Comparison of ENCODE assay signal across 8 mouse cellular contexts in the genomic region with DNA sequence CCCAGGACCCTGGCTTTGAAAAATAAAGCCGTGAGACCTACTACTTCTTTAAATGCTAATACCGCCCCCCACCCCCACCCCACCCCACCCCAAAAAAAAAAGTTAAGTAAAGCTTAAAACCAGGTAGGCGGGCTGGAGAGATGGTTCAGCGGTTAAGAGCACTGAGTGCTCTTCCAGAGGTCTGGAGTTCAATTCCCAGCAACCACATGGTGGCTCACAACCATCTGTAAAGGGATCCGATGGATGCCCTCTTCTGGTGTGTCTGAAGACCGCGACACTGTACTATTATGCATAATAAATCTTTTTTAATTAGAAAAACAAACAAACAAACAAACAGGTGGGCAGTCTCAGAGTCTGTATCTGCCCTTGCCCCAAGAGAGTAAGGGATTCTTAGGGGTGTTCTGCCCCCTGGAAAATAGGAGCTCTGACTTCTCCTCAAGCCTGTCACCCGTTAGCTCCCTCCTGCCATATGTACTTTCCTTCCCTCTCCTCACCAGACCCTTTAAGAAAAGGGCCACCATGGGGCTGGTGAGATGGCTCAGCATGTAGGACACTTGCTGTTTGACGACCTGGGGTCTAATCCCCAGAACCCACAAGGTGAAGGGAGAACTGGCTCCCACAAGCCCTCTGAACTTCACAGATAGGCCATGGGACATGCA. TPM values are rescaled to one million over a fixed set of nuclear protein-coding genes. Genes with fewer than 3 reads are reported as not detected.
DNase-seq lines count a peak whose midpoint lies in the region; ATAC-seq and TF ChIP-seq lines count a peak whose summit lies in the region.

A gene (minus strand): TSS at position 169 of the 659 bp plus-strand sequence.

- no peaks in the 10 kb centered on the region for H3K79me2 ChIP-seq in heart, adult 2 months (replicated peaks; ENCODE audit: control insufficient read depth, insufficient read depth, low read length)

- H3K27me3 ChIP-seq in heart, adult 2 months (ENCODE audit: control insufficient read depth, insufficient read depth, low read length): no peaks in the 10 kb centered on the region
- no peaks in the 10 kb centered on the region for H3K27me3 ChIP-seq in embryonic facial prominence, embryonic 11.5 days (ENCODE audit: control insufficient read depth, insufficient read depth, low read length)
- no peaks in the 10 kb centered on the region for H3K27me3 ChIP-seq in limb, embryonic 11.5 days (ENCODE audit: control insufficient read depth, insufficient read depth, low read length)

- TF ChIP-seq CTCF in heart, adult 2 months (IDR thresholded peaks at IDR 0.05): no peak
- no peak for TF ChIP-seq CTCF in olfactory bulb, adult 2 months (IDR thresholded peaks at IDR 0.05; ENCODE audit: insufficient read depth, low read depth, low read length)

- 16% methylated on average over 9 of the region's 9 CpGs for WGBS in heart, adult 2 months
- 13% methylated on average over 9 of the region's 9 CpGs for WGBS in embryonic facial prominence, embryonic 11.5 days
- WGBS in limb, embryonic 11.5 days: 14% methylated on average over 9 of the region's 9 CpGs
- 12% methylated on average over 9 of the region's 9 CpGs for WGBS in olfactory bulb, adult 2 months

- peaks cover 3% of the 10 kb centered on the region; the same call in 1 of the 2 replicates for H3K36me3 ChIP-seq in heart, adult 2 months (ENCODE audit: control insufficient read depth, insufficient read depth, low read length)
- H3K36me3 ChIP-seq in embryonic facial prominence, embryonic 11.5 days (replicated peaks; ENCODE audit: control insufficient read depth, insufficient read depth, low read depth, low read length): no peaks in the 10 kb centered on the region
- H3K36me3 ChIP-seq in limb, embryonic 11.5 days (ENCODE audit: control insufficient read depth, insufficient read depth, low read length): 0 out of 2 replicates have a peak, but pooled peaks cover 2% of the 10 kb centered on the region

- no peak for TF ChIP-seq EP300 in heart, adult 2 months (IDR thresholded peaks at IDR 0.05; ENCODE audit: insufficient read depth, low read depth, low read length)

- H3K9ac ChIP-seq in heart, adult 2 months (ENCODE audit: low read depth, low read length): peak within 1 kb of the TSS; percentile 83
- peak within 1 kb of the TSS; percentile 90 for H3K9ac ChIP-seq in embryonic facial prominence, embryonic 11.5 days (replicated peaks; ENCODE audit: low read length)
- peak within 1 kb of the TSS; percentile 92 for H3K9ac ChIP-seq in limb, embryonic 11.5 days (ENCODE audit: low read length)

- peak; percentile 31; the same call in 1 of the 2 replicates for ATAC-seq in embryonic facial prominence, embryonic 11.5 days (replicated peaks; ENCODE audit: insufficient number of reproducible peaks, low FRiP score, low TSS enrichment, low read depth)
- ATAC-seq in limb, embryonic 11.5 days (ENCODE audit: insufficient number of reproducible peaks, low FRiP score, low TSS enrichment, low read depth): peak; percentile 32; the same call in 1 of the 2 replicates

- H3K9me3 ChIP-seq in embryonic facial prominence, embryonic 11.5 days (replicated peaks; ENCODE audit: control insufficient read depth, low read length): no peaks in the 10 kb centered on the region
- no peaks in the 10 kb centered on the region for H3K9me3 ChIP-seq in limb, embryonic 11.5 days (ENCODE audit: control insufficient read depth, low read length)

- H3K4me3 ChIP-seq in heart, adult 2 months: peak within 1 kb of the TSS; percentile 98
- H3K4me3 ChIP-seq in embryonic facial prominence, embryonic 11.5 days (ENCODE audit: low read depth, low read length): peak within 1 kb of the TSS; percentile 69
- H3K4me3 ChIP-seq in limb, embryonic 11.5 days (ENCODE audit: low read depth, low read length): peak within 1 kb of the TSS; percentile 76
- H3K4me3 ChIP-seq in olfactory bulb, adult 2 months (ENCODE audit: insufficient read depth, low read depth, low read length): peak within 1 kb of the TSS; percentile 61

- peak within 1 kb of the TSS; percentile 51 for H3K4me2 ChIP-seq in embryonic facial prominence, embryonic 11.5 days (ENCODE audit: low read depth, low read length)
- peak within 1 kb of the TSS; percentile 77 for H3K4me2 ChIP-seq in limb, embryonic 11.5 days (ENCODE audit: low read depth, severe bottlenecking)

- peak within 1 kb of the TSS; percentile 96 for H3K27ac ChIP-seq in heart, adult 2 months
- peak within 1 kb of the TSS; percentile 66 for H3K27ac ChIP-seq in embryonic facial prominence, embryonic 11.5 days (replicated peaks; ENCODE audit: low read depth, low read length)
- H3K27ac ChIP-seq in limb, embryonic 11.5 days (replicated peaks; ENCODE audit: low read depth, low read length): peak within 1 kb of the TSS; percentile 86
- H3K27ac ChIP-seq in olfactory bulb, adult 2 months (ENCODE audit: insufficient read depth, low read depth, low read length): peak within 1 kb of the TSS; percentile 27; the same call in 1 of the 2 replicates

- H3K4me1 ChIP-seq in heart, adult 2 months (ENCODE audit: control insufficient read depth, insufficient read depth, low read length): peaks cover 8% of the 10 kb centered on the region
- no peaks in the 10 kb centered on the region for H3K4me1 ChIP-seq in embryonic facial prominence, embryonic 11.5 days (ENCODE audit: control insufficient read depth, insufficient read depth, low read length)
- H3K4me1 ChIP-seq in limb, embryonic 11.5 days (ENCODE audit: control insufficient read depth, insufficient read depth, low read length): no peaks in the 10 kb centered on the region
- peaks cover 2% of the 10 kb centered on the region; the same call in 1 of the 2 replicates for H3K4me1 ChIP-seq in olfactory bulb, adult 2 months (ENCODE audit: control insufficient read depth, insufficient read depth, low read length)

- no peak for DNase-seq in heart, adult 2 months
- no peak for DNase-seq in heart, adult 9 months (ENCODE audit: low spot score in 2 of 2)
- peak; percentile 21 for DNase-seq in CD4-positive helper T cell, adult 2 months (ENCODE audit: low read depth, low spot score)
- no peak for DNase-seq in embryonic facial prominence, embryonic 11.5 days (ENCODE audit: low spot score)
- DNase-seq in heart, postnatal 10 days: no peak
- no peak for DNase-seq in limb, embryonic 11.5 days (ENCODE audit: low spot score)
- DNase-seq in retina, embryonic 14.5 days (ENCODE audit: low spot score): no peak

- intact Hi-C loops in heart, adult 2 months (cut with DNase I): loop anchor here (2.0 kb wide), 1 partner anchor 34 kb away; no protein-coding TSS in a partner anchor
- intact Hi-C loops in heart, postnatal 10 days (cut with DNase I): loop anchor here (5.0 kb wide), 1 partner anchor 156 kb away; no protein-coding TSS in a partner anchor

- no peak for TF ChIP-seq POLR2A in heart, adult 2 months (IDR thresholded peaks at IDR 0.05; ENCODE audit: insufficient read depth, low read depth, low read length)
- no peak for TF ChIP-seq POLR2A in olfactory bulb, adult 2 months (IDR thresholded peaks at IDR 0.05; ENCODE audit: insufficient read depth, low read depth, low read length)

RNA-seq across cellular contexts. Expression of the gene that starts here (rescaled TPM):
- total RNA-seq in heart, adult 2 months (2021): 10 to 100 TPM; 20.1 to 20.2 TPM
- polyA plus RNA-seq in heart, adult 2 months (2012; rRNA removed): 10.5 and 21.1 TPM in 2 replicates
- polyA plus RNA-seq in embryonic facial prominence, embryonic 11.5 days (2014; fragmentation: Nextera tagmentation; extraction: Ambion mirVana): 19.4 and 19.7 TPM in 2 replicates
- total RNA-seq in heart, postnatal 10 days (2021): 10 to 100 TPM; 13.6 to 16.3 TPM
- 19.8 and 20.3 TPM in 2 replicates for polyA plus RNA-seq in limb, embryonic 11.5 days (2014; fragmentation: Nextera tagmentation; extraction: Ambion mirVana)
- polyA plus RNA-seq in olfactory bulb, adult 2 months (2012; ENCODE audit: insufficient read depth, insufficient read length, low replicate concordance, missing spikeins): not detected in 2 replicates

Comparison
In these comparisons a context has a peak if more than half of its experiments do, and no peak if none do; other contexts are left out.
1. RNA of the gene that starts here (polyA plus RNA-seq): 19.8 to 20.3 TPM in limb, embryonic 11.5 days, 19.4 to 19.7 TPM in embryonic facial prominence, embryonic 11.5 days and 10.5 to 21.1 TPM in heart, adult 2 months; not detected in olfactory bulb, adult 2 months; every median in the first group is over 10 times any median in the second.
2. H3K27ac ChIP-seq: peak in every context shown above with its lines; median percentile 96 in heart, adult 2 months; 86 in limb, embryonic 11.5 days; 66 in embryonic facial prominence, embryonic 11.5 days; 27 in olfactory bulb, adult 2 months.
3. Peak in every context shown above with its lines, with median percentiles within 50 percentile points of each other: H3K4me3 ChIP-seq and H3K9ac ChIP-seq.